In genomic region chr10:56228568-56229209, GRCm38 (mm10) we compare ENCODE assay signal across 8 mouse cellular contexts. TPM values are rescaled to one million over a fixed set of nuclear protein-coding genes. Genes with fewer than 3 reads are reported as not detected.
DNase-seq lines count a peak whose midpoint lies in the region; ATAC-seq lines count a peak whose summit lies in the region.

Tbc1d32 (minus strand) TSS chr10:56228689.

- H3K4me1 ChIP-seq in heart, embryonic 10.5 days: peaks cover 7% of the 10 kb centered on the region; the same call in 1 of the 2 replicates
- H3K4me1 ChIP-seq in kidney, embryonic 15.5 days: peaks cover 9% of the 10 kb centered on the region

- no peaks in the 10 kb centered on the region for H3K9me3 ChIP-seq in heart, embryonic 10.5 days
- no peaks in the 10 kb centered on the region for H3K9me3 ChIP-seq in kidney, embryonic 15.5 days (replicated peaks)

- H3K36me3 ChIP-seq in heart, embryonic 10.5 days: no peaks in the 10 kb centered on the region
- H3K36me3 ChIP-seq in kidney, embryonic 15.5 days: no peaks in the 10 kb centered on the region

- peak within 1 kb of the TSS; percentile 90 for H3K27ac ChIP-seq in heart, embryonic 10.5 days
- peak within 1 kb of the TSS; percentile 88 for H3K27ac ChIP-seq in kidney, embryonic 15.5 days

- ATAC-seq in erythroblast, adult 5-6 weeks (replicated peaks; ENCODE audit: low FRiP score, poor library complexity, severe bottlenecking): peak; percentile 96
- ATAC-seq in kidney, embryonic 15.5 days (replicated peaks; ENCODE audit: low FRiP score): peak; percentile 98
- peak; percentile 94 for ATAC-seq in monocyte, adult 5-6 weeks (replicated peaks; ENCODE audit: insufficient number of reproducible peaks, low FRiP score, low TSS enrichment, poor library complexity, severe bottlenecking)

- H3K27me3 ChIP-seq in heart, embryonic 10.5 days (ENCODE audit: insufficient read depth, poor library complexity, severe bottlenecking): no peaks in the 10 kb centered on the region
- H3K27me3 ChIP-seq in kidney, embryonic 15.5 days: no peaks in the 10 kb centered on the region

- 3% methylated on average over 42 of the region's 42 CpGs for WGBS in heart, embryonic 10.5 days
- WGBS in kidney, embryonic 15.5 days: 4% methylated on average over 42 of the region's 42 CpGs

- DNase-seq in 416B (ENCODE audit: low read depth) (peak; percentile 92), liver (peak; percentile 86)
- peak; percentile 96 for DNase-seq in brain, adult 2 months (ENCODE audit: low read depth, low spot score)
- DNase-seq in heart, embryonic 10.5 days (ENCODE audit: low spot score): peak; percentile 94
- DNase-seq in spleen, postnatal 4 days (ENCODE audit: low spot score in 2 of 2): peak; percentile 78 to 91

- H3K4me3 ChIP-seq in heart, embryonic 10.5 days: peak within 1 kb of the TSS; percentile 70
- peak within 1 kb of the TSS; percentile 59 for H3K4me3 ChIP-seq in kidney, embryonic 15.5 days (replicated peaks)

- H3K4me2 ChIP-seq in kidney, embryonic 15.5 days: peak within 1 kb of the TSS; percentile 64

- H3K9ac ChIP-seq in kidney, embryonic 15.5 days: peak within 1 kb of the TSS; percentile 55

RNA-seq across cellular contexts. Expression of gene Tbc1d32, which starts in this region (rescaled TPM):
- not detected in 2 replicates for total RNA-seq in erythroblast, adult 5-6 weeks (2015; ENCODE audit: low replicate concordance)
- total RNA-seq in erythroblast, adult 5-6 weeks (2017; ENCODE audit: low replicate concordance): 0.26 and 0.70 TPM in 2 replicates
- polyA plus RNA-seq in heart, embryonic 10.5 days (2016; fragmentation: Nextera tagmentation; extraction: Ambion mirVana): 2.6 and 3.0 TPM in 2 replicates
- polyA plus RNA-seq in kidney, embryonic 15.5 days (2015; fragmentation: Nextera tagmentation; extraction: Ambion mirVana): 4.1 TPM in 2 replicates
- 2.4 to 5.2 TPM (median 4.4 TPM) in 3 replicates for total RNA-seq in monocyte, adult 5-6 weeks (2017)

Comparison
In these comparisons a context has a peak if more than half of its experiments do, and no peak if none do; other contexts are left out.
1. Peak in every context shown above with its lines: DNase-seq, ATAC-seq, H3K4me3 ChIP-seq and H3K27ac ChIP-seq.
2. Peak in ATAC-seq in erythroblast, adult 5-6 weeks; RNA of the gene not detected or under 1 TPM.